Mouse (Mus musculus): Measurements from ENCODE around the gene Olfr802. TPM values are rescaled to one million over a fixed set of nuclear protein-coding genes. Genes with fewer than 3 reads are reported as not detected.

Gene Olfr802
- not detected in 4 replicates for total RNA-seq (2023)

DNA sequence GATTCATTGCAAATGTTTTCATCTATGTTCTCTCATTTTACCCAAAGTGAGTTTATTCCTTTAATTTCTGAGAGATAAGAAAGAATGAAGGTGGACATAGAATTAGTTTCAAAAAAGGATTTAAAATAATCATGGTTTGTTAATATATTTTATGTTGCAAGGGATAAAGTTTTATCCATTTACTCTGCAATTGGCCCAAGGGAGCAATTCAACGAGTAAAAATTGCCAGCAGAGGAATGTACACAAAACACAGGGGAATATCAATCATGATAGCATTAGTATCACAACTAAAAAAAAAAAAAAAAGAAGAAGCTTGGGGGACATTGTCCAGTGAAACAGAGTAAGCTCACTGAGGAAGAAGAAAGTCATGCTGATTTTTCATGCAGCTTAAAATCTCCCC, at the start of gene Olfr802:
Gene Olfr802 (minus strand): TSS at position 101 of the 400 bp plus-strand sequence.

DNA sequence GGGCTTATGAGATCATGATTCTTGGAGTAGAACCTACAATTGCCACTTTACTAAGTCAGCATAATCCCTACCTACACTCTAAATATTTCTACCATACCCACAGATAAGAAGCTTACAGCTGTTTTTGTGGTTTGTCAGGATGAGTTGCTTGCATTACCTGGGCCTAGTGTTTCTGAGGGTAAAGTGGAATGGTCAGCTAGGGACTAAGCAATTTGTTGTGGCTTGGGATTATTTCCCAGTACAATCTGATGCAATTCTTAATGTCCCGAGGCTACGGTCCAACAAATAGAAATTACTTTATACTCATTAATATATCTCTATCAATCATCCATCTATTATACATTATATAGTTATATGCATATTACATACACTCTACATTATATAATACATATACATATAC, 41.3 kb upstream of the Olfr802 start, which contains the start of gene Olfr805:
Gene Olfr805 (minus strand): TSS at position 101 of the 400 bp plus-strand sequence.

DNA sequence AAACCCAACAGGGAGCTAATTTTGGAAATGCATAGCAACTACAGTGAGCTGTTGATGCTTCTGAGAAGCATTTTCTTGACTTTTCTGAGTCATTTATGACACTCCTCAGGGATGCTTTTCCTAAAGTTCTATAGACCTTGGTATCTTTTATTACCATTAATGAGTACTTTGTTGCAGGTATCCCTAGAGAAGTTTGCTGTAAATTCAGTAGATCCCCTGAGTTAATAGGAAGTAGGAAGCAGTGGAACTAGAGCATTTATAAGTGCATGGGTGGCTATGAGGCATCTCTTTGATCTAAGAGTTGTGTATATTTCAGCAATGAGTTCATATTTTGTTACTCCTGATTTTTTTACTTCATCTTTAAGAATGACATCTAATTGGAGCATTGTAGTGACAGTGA, 14.9 kb upstream of the Olfr802 start, which contains the start of gene Olfr804:
Gene Olfr804 (plus strand): TSS at position 301 of the 400 bp plus-strand sequence.

GRCm38 (mm10) chr10:129694186-129694585, 6.2 kb upstream of the Olfr802 start, which contains the start of gene Olfr803:
TSS of gene Olfr803 (minus strand) at chr10:129694286.

DNA sequence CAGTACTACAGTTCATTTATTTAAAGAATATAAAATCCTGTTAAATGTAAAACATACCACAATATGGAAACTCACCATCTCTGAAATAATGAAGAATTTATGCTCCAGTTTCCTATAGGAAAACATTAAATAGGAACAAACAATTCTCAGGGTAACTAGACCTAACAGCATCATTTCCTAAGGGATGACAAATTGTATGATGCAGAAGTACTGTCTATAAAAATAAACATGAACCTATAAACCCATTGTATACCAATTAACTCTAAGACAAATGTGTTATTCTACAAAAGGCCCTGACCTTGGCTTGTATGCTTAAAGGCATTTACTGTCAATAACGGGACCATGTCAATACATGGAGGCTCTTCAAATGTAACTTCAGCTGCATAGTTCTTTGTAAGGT, 14.2 kb downstream of the Olfr802 start, which contains the start of gene Olfr801:
Gene Olfr801 (minus strand): TSS at position 101 of the 400 bp plus-strand sequence.

GRCm38 (mm10) chr10:129657394-129657793, 30.6 kb downstream of the Olfr802 start, which contains the start of gene Olfr800:
TSS of gene Olfr800 (plus strand) at chr10:129657694.

GRCm38 (mm10) chr10:129637184-129637583, 50.8 kb downstream of the Olfr802 start, which contains the start of gene Olfr799:
TSS of gene Olfr799 (plus strand) at chr10:129637484.

GRCm38 (mm10) chr10:129627834-129628233, 60.1 kb downstream of the Olfr802 start, which contains the start of gene Olfr798:
TSS of gene Olfr798 (minus strand) at chr10:129627934.

Other genes starting within 250 kb of the Olfr802 start
- gene Olfr787, start 226.3 kb downstream of the Olfr802 start, total RNA-seq (2023) = not detected in 4 replicates
- gene Olfr788, start 217.2 kb downstream of the Olfr802 start, total RNA-seq (2023) = not detected in 4 replicates
- gene Olfr789, start 203.4 kb downstream of the Olfr802 start, total RNA-seq (2023) = 0.12 TPM in 1 of 4 replicates, not detected in the others
- not detected in 4 replicates for gene Olfr790, start 189.7 kb downstream of the Olfr802 start, total RNA-seq (2023)
- not detected in 4 replicates for gene Olfr791, start 166.4 kb downstream of the Olfr802 start, total RNA-seq (2023)
- not detected in 4 replicates for gene Olfr792, start 149.0 kb downstream of the Olfr802 start, total RNA-seq (2023)
- not detected in 4 replicates for gene Olfr794, start 120.5 kb downstream of the Olfr802 start, total RNA-seq (2023)
- not detected in 4 replicates for gene Olfr796, start 75.6 kb downstream of the Olfr802 start, total RNA-seq (2023)
- gene Olfr798, start 60.2 kb downstream of the Olfr802 start, total RNA-seq (2023) = not detected in 4 replicates
- gene Olfr799, start 50.7 kb downstream of the Olfr802 start, total RNA-seq (2023) = not detected in 4 replicates
- not detected in 4 replicates for gene Olfr800, start 30.5 kb downstream of the Olfr802 start, total RNA-seq (2023)
- not detected in 4 replicates for gene Olfr801, start 14.3 kb downstream of the Olfr802 start, total RNA-seq (2023)
- not detected in 4 replicates for gene Olfr803, start 6.1 kb upstream of the Olfr802 start, total RNA-seq (2023)
- gene Olfr804, start 15.0 kb upstream of the Olfr802 start, total RNA-seq (2023) = not detected in 4 replicates
- not detected in 4 replicates for gene Olfr805, start 41.2 kb upstream of the Olfr802 start, total RNA-seq (2023)
- not detected in 4 replicates for gene Olfr806, start 53.8 kb upstream of the Olfr802 start, total RNA-seq (2023)
- not detected in 4 replicates for gene Olfr807, start 69.6 kb upstream of the Olfr802 start, total RNA-seq (2023)
- not detected in 4 replicates for gene Olfr808, start 77.3 kb upstream of the Olfr802 start, total RNA-seq (2023)
- gene Olfr809, start 86.5 kb upstream of the Olfr802 start, total RNA-seq (2023) = not detected in 4 replicates
- gene Olfr810, start 106.7 kb upstream of the Olfr802 start, total RNA-seq (2023) = not detected in 4 replicates
- gene Olfr811, start 116.2 kb upstream of the Olfr802 start, total RNA-seq (2023) = not detected in 4 replicates
- not detected in 4 replicates for gene Olfr812, start 157.9 kb upstream of the Olfr802 start, total RNA-seq (2023)
- not detected in 4 replicates for gene Olfr813, start 167.2 kb upstream of the Olfr802 start, total RNA-seq (2023)
- not detected in 4 replicates for gene Olfr814, start 191.7 kb upstream of the Olfr802 start, total RNA-seq (2023)
- gene Olfr815, start 217.7 kb upstream of the Olfr802 start, total RNA-seq (2023) = not detected in 4 replicates
- not detected in 4 replicates for gene Olfr816, start 227.4 kb upstream of the Olfr802 start, total RNA-seq (2023)

Data from B cell, adult 62 days (primary cell).